Mouse (Mus musculus): ENCODE measurements around the gene Nkain1. TPM values are rescaled to one million over a fixed set of nuclear protein-coding genes. Genes with fewer than 3 reads are reported as not detected.

Gene Nkain1
- total RNA-seq, 2 experiments from 2014 or later: 4.5 to 5.2 TPM

DNA sequence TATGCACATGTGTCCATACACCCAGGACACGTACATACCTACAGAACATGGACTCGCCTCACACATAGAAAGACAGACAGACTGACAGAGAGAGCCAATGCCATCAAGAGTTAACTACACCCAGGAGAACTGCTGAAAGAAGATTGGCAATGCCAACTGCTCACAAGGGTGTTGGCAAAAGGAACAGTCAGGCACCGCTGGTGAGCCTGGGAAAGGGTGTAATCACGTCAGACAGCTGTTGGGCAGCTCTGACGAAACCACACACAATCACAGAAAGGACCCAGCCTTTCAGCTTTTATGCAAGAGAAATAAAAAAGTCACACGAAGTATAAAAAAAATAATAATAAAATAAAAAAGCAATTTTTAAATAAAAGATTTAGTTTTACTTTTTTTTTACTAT lies 57.5 kb downstream of the Nkain1 start:
- no peak for DNase-seq (ENCODE audit: low spot score)
- intact Hi-C loops (cut with DNase I): no loop called here

Other genes starting within 250 kb of the Nkain1 start
- gene Zcchc17, start 214.2 kb downstream of the Nkain1 start, total RNA-seq (2021): 10 to 100 TPM; 26.2 to 28.9 TPM
- gene Snrnp40, start 214.0 kb downstream of the Nkain1 start, total RNA-seq (2021): 10 to 100 TPM; 14.8 to 15.0 TPM
- 10 to 100 TPM; 56.6 to 62.0 TPM for gene Pum1, start 89.1 kb upstream of the Nkain1 start, total RNA-seq (2021)
- gene Sdc3, start 218.4 kb upstream of the Nkain1 start, total RNA-seq (2021): 10 to 100 TPM; 37.7 to 41.9 TPM

Measured in heart, postnatal 25 days (tissue).